Mouse (Mus musculus): ENCODE measurements around the gene E4f1.

DNA sequence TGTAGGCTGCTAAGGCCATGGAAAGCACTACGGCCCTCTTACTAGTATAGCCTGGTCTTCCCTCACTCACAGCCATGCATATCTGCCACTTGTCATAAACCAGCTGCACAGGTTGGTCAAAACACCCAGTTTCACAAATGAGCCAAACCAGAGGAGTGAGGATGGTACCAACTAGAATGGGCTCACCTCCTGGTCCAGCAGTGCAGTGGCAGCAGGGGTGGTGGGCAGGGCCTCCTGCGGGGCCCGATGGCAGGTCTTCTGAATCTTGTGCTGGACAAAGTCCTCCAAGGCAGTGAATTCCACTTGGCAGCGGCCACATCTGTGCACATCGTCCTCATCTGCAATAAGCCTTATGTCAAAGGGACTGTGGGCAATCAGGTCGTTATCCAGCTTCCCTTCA lies 18.9 kb downstream of the E4f1 start:
- no peak for TF ChIP-seq CTCF (IDR thresholded peaks at IDR 0.05; ENCODE audit: low read depth, low read length)
- no peak for TF ChIP-seq POLR2AphosphoS5 (IDR thresholded peaks at IDR 0.05; ENCODE audit: insufficient replicate concordance, low read depth, low read length)
- no peak for TF ChIP-seq GATA1 (IDR thresholded peaks at IDR 0.05; ENCODE audit: borderline replicate concordance, low read length)
- no peak for TF ChIP-seq TAL1 (conservative IDR thresholded peaks at IDR 0.05; ENCODE audit: low read depth, low read length)
